Mouse (Mus musculus) T-cell, adult 2 months (primary cell): ENCODE measurements around the gene Tmem262.

Experiments used
- DNase-seq: peaks from one replicate; pipeline ENCODE4 v3.0.0; 2022; ENCODE audit warnings: low spot score

Gene Tmem262

DNA sequence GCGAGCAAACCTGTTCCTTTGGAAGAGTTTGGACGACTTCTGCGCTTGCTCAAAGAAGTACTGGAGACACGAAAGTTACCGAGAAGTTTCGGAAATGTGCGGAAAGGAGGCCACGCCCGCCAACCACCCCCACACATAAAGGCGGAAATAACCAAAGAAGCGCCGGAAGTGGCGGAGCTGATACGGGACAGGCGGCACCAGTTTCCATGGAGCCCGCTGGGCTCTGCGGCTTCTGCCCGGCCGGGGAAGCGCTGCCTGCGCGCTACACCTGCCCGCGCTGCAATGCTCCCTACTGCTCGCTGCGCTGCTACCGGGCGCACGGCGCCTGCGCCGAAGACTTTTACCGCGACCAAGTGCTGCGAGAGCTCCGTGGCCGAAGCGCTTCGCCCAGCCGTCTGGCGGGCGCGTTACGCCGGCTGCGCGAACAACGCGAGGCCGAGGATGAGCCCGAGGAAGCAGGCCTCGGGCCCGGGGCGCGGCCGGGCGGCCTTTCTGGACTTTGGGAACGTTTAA, 18.8 kb upstream of the Tmem262 start, which contains the start of gene Znhit2:
Gene Znhit2, plus strand, starts transcription at position 172 of the 513 bp plus-strand sequence.
- peak; percentile 96 for DNase-seq

GRCm38 (mm10) chr19:6061641-6062302, 18.1 kb upstream of the Tmem262 start:
- DNase-seq: peak; percentile 49

GRCm38 (mm10) chr19:6062418-6062817, 17.4 kb upstream of the Tmem262 start:
- no peak for DNase-seq

- DNase-seq: no peak
Observed at GRCm38 (mm10) chr19:6063081-6063480, 16.8 kb upstream of the Tmem262 start.

- no peak for DNase-seq
Observed at GRCm38 (mm10) chr19:6066571-6066970, 13.3 kb upstream of the Tmem262 start.

- peak; percentile 84 for DNase-seq
Observed at GRCm38 (mm10) chr19:6067011-6067723, 12.7 kb upstream of the Tmem262 start.

DNA sequence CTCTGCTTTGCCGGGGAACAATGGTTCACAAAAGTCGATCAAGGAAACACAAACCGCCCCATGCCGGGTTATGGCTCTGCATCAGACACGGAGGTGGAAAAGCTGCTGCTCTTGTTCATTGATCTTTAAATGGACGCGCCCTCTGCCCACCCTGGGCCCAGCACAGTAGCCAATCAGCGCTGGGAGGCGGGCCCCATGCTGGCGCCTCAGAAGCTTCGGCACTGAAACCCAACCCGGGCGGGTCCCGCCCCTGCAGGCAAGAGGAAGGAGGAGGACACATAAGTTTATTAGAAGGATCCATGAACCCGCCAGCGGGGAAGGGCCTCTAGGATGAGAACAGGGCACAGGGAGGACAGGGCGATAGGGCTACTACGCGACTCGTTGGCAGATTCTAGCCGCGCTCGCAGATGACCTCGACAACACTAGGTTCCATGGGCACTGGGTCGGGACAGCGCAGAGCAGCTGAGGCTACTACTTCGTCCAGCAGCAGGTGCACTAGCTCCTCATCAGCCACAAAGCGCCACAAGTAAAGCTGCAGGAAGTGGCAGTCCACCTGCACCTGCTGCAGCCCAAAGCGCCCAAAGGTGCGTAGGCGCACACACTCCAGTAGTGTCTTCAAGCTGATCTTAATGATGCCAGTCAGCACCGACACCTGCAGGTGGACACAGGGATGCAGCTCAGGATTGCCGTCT, 12.0 kb upstream of the Tmem262 start, which contains the start of gene Tm7sf2:
Gene Tm7sf2, minus strand, starts transcription at position 650 of the 692 bp plus-strand sequence.
- peak; percentile 91 for DNase-seq

DNA sequence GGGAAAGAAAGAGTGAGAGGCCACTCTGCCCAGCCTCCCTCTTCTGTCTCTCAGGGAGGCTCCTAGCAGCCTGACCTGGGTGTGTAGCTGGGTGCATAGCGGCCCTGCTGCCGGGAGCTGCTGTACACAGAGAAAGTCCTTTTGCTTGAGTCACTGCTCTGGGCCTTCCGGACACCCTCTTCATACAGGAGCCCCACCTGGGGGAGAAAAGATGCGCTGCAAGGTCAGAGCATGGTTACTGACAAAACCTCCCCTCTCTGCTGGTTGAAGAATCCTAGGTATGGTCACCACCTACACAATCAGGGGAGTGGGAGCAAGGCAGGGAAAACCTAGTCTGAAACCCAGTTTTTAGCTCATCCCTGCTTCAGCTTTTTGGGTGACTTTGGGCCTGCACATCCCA, 10.9 kb upstream of the Tmem262 start:
- no peak for DNase-seq

DNA sequence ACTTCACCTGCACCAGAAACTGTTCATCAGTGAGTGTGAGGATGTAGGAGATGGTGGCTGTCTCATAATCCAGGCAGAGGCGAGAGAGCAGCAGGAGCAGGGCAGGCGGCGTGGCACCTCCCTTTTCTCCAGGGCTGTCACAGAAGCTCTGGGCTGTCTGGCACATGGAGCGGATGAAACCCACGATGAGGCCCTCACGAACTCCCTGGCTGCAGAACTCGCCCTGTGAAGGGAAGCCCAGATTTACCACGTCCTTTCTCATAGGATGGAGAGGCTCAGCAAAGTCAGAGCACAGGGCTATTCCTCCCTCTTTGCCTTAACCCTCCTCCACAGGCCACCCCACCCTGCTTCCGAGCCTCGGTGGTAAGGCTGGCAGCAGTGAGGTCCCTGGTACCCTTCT, 10.0 kb upstream of the Tmem262 start:
- no peak for DNase-seq

GRCm38 (mm10) chr19:6070571-6071250, 9.1 kb upstream of the Tmem262 start:
- DNase-seq: no peak

- DNase-seq: no peak
Observed at GRCm38 (mm10) chr19:6071261-6071660, 8.6 kb upstream of the Tmem262 start.

GRCm38 (mm10) chr19:6073889-6074288, 5.9 kb upstream of the Tmem262 start:
- DNase-seq: no peak

DNA sequence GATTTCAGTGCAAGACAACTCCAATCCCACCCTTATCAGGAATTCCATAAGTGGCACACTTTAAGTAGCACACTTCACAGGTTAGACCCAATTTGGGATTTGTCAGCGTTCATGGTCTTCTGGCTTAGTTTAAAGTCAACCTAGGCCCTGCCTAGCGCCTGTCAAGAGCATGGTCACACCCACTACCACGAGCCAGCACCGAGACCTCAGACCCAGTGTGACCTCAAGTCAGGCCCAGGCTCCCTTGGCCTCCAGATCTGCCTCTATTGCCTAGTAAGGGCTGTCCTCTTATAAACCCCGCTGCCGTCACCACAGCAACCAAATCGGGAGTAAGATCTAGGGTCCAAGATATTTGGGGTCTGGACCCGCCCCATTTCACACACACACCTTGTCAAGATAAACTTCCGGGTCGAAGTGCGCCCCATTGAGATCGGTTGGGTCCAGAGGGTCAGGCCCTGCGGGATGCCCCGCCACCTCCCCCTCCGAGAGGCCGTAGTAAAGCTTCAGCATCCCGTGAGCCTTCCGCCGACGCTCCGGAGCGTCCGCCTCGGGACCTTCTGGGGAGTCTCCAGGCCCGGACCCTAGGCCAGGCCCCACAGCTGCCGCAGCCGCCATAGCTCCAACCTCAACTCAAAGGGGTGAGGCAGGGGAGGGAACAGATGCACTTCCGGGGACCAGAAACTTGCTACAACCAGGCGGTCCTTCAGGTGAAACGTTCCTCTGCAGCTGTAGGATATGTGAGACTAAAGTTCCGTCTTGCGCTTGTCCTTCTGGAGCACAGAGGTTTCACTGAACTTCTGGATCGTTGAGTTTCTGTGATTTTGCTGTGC, 3.1 kb upstream of the Tmem262 start, which contains the start of gene Vps51:
Gene Vps51, minus strand, starts transcription at position 668 of the 830 bp plus-strand sequence.
- peak; percentile 88 for DNase-seq

- DNase-seq: no peak
Observed at GRCm38 (mm10) chr19:6082156-6082555, 2.3 kb downstream of the Tmem262 start, which contains the start of gene Gm28374. Gene Gm28374 (minus strand): TSS chr19:6082256.

DNA sequence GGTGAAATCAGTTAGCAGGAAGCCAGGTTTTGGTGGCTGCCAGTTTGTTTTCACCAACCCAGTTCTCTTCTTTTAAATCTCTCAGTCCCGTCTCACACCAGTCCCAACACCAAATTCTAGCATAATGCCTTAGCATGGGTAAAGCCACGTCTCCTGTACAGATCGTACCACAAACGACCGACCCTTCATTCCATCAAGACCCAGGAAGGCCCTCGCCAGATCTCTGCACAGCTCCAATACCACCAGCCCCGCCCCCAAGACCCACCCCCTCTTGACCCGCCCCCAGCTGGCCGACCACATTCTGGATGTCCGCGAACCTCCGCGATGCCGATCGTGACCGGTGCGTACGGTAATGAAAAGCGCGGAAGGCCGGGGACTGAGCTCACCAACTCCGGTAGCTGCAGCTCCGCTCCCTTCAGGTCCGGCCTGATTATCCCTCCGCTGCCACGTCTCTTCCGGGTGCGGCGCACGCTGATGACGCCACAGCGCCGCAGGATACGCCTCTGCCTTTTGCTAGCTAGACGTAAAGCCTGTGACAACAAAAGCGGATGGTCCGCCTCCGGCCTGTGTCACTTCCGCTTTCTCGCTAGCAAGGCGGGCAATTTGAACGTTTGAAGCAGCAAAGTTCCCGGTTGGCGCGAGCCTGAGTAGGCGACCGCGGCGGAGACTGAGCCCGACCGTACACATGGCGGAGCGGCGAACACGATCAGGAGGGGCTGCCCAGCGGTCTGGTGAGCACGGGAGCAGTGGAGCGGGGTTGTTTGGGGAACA, 4.8 kb downstream of the Tmem262 start, which contains the start of the genes Zfpl1 and Cdca5:
Gene Zfpl1, minus strand, starts transcription at position 479 of the 771 bp plus-strand sequence.
Gene Cdca5, plus strand, starts transcription at position 506 of the 771 bp plus-strand sequence.
- peak; percentile 98 for DNase-seq

DNA sequence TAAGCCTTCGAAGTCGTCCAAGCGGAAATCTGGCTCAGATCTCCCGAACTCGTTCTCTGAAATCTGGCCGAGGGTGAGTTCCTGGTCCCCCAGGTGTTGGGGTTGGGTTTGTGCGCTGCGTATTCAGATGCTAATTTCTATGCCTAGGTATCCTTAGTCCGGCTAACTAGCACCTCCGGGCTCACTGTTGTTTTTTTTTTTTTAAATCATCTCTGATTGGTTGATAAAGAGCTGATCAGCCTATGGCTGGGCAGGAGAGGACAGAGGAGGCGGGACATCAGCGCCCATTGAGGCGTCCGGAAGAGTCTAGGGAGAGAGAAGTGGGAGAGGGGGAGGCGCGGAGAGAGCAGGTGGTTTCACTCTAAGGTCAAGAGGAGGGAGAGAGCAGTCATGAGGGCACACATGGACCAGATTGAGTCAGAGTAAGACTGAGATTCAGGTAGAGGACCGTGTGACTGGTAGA, 5.6 kb downstream of the Tmem262 start:
- peak; percentile 51 for DNase-seq

DNA sequence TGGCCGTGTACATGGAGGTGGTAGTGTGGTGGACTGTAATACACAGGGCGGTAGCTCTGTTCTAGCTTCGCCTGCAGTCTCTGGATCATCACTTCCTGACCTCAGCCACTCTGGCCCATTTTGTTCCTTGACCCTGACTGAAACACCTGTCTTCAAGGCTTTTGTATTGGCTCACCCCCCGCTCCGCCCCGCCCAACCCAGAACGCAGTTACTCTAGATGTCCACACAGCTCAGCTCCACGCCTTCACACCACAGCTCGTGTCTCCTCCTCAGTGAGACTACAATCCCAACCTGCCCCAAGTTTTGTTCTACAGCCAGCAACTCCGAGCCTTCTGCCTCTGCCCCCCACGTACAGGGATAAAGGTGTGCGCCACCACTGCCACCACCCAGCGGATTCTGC, 9.0 kb downstream of the Tmem262 start:
- DNase-seq: no peak

GRCm38 (mm10) chr19:6094119-6094518, 14.3 kb downstream of the Tmem262 start, which contains the start of gene AC131692.1:
Gene AC131692.1 (plus strand): TSS chr19:6094419.
- no peak for DNase-seq

- no peak for DNase-seq
Observed at GRCm38 (mm10) chr19:6097847-6098246, 18.0 kb downstream of the Tmem262 start.

DNA sequence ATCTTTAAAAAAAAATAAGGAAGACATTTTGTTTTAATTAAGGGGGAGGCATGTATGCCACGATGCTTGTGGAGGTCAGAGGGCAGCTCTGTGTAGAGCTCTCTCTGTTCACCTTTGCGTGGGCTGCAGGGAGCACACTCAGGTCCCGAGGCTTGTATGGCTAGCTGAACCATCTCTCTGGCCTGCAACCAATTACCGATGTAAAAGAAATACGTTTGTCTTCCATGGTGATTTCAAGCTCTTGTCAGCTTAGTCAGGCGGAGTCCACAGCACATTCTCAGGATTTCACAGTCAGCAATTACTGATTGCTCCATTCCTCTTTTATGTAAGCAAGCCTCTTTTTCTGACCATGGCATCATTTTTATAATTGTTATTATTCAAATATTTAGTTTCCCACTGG, 21.4 kb downstream of the Tmem262 start:
- DNase-seq: no peak
